Mouse (Mus musculus) subcutaneous adipose tissue, adult 2 months (tissue): Measurements from ENCODE around the gene 1110065P20Rik. TPM values are rescaled to one million over a fixed set of nuclear protein-coding genes. Genes with fewer than 3 reads are reported as not detected.

Source experiments
- polyA plus RNA-seq: library from polyadenylated mRNA; depleted of rRNA; stranded (reverse); fragments of >200 nt; gene quantifications from 2 replicates; pipeline ENCODE4 v1.2.3, GENCODE M21; 2012; ENCODE audit warnings: low replicate concordance; rRNA removed

Gene 1110065P20Rik
- 43.1 and 59.2 TPM in 2 replicates for polyA plus RNA-seq

DNA sequence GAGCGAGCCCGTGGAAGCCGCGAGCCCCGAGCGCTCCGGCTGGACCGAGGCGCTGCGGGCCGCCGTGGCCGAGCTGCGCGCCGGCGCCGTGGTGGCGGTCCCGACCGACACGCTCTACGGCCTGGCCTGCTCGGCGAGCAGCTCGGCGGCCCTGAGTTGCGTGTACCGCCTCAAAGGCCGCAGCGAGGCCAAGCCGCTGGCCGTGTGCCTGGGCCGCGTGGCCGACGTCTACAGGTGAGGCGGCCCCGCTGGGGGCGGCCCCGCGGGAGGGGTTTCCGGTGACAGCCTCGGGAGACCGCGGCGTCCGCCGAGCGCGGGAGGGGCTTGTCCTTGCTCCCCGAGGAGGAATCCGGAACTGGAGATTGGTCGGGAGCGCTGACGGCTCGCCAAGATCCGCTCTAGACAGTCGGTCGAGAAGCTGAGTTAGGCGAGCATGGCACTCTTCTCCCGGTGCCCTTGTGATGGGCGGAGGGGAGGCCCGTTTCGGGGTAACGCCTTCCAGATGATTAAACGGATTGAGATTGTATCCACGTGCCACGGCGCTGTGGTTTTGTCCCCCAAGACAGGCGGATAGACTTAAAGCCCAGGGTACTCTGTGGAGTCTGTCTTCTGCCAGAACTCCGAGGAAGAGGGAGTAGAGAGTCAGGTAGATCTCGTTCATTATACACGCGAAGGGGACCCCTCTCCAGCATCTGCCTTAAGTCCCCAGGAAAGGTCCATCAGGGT is at the start of gene 1110065P20Rik:
TSS of gene 1110065P20Rik (minus strand) at position 264 of the 726 bp plus-strand sequence.

DNA sequence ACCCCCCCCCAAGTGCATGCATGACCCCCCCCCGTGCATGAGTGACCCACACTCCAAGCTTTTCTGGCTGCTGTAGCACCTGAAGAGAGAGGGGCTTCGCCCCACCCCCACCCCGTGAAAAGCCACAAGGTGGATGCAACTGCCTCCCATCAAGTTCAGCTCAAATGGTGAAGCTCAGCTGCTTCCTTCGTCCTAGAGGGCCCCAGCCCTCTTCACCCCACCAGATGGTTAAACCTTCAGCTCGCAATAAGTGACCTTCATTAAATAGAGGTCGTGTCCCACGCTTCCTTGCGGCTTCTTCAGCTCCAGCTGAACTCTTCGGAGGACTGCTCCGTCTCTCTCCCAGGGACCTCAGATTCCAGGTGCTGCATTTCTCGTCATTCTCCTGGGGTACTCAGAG is 29.6 kb upstream of the 1110065P20Rik start, which contains the start of gene Epha10:
TSS of gene Epha10 (plus strand) at position 301 of the 400 bp plus-strand sequence.

DNA sequence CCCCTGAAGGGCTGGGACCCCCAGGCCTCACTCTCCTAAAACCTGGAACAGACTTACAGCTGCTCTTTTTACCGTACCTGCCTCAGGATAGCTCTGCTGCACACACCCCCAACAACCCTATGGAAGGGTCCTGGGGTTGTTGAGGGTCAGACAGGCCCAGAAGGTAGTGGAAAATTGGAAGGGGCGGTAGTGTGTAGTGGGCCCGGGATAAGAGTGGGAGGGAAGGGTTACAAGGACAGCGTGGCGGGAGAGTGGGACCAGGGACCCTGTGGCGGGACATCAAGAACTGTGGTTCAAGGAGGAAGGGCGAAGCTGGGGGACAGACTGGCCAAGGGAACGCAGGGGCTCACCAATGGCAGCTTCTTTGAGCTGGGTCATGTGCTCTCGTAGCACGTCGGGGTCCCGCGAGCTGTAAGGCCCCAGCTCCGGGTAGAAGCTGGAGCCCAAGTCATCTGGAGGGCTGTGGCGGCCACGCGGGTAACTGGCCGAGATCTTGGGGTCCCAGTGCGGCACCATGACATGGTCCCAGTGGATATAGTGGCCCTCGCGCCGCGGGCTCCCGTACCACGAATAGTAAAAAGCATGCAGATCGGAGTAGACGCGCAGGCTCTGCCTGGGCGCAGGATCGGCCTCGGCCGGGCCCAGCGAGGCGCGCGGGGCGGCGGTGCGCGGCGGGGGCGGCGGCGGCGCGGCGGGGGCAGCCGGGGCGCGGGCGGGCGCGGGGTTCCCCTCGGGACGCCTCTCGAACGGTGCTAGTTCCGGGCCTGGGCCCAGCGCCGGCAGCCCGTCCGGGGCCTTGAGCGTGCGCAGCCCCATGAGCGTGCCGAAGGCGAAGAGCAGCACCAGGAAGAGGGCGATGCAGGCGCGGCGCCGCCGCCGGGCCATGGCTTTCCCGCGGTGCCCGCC is 10.5 kb upstream of the 1110065P20Rik start, which contains the start of gene Maneal:
TSS of gene Maneal (minus strand) at position 889 of the 906 bp plus-strand sequence.

DNA sequence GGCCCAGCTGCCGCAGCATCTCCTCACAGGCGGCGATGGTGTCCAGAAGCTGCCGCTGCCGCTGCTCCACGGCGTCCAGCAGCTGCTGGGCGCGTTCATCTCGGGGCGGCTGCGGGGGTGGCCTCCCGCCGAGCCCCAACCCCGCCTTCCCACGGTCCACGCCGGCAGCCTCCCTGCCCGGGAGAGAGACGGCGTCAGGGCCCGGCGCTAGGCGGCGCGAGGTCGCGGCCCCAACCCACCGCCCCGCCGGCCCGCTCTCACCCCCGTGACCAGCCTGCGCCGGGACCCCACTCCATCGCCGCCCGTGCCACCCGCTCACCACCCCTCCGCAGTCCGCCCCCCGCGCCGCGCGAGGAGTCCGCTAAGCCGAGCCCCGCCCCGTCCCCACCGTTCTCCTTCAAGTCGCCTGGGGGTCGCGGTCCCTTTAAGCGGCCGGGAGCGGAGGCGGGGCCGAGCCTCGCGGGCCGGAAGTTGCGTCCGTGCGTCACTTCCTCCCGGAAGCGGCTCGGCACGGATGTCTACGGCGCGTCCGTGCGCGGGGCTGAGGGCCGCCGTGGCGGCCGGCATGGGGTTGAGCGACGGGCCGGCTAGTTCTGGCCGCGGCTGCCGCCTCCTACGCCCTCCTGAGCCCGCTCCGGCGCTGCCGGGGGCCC is 609 bp downstream of the 1110065P20Rik start, which contains the start of gene Yrdc:
TSS of gene Yrdc (plus strand) at position 419 of the 653 bp plus-strand sequence.

DNA sequence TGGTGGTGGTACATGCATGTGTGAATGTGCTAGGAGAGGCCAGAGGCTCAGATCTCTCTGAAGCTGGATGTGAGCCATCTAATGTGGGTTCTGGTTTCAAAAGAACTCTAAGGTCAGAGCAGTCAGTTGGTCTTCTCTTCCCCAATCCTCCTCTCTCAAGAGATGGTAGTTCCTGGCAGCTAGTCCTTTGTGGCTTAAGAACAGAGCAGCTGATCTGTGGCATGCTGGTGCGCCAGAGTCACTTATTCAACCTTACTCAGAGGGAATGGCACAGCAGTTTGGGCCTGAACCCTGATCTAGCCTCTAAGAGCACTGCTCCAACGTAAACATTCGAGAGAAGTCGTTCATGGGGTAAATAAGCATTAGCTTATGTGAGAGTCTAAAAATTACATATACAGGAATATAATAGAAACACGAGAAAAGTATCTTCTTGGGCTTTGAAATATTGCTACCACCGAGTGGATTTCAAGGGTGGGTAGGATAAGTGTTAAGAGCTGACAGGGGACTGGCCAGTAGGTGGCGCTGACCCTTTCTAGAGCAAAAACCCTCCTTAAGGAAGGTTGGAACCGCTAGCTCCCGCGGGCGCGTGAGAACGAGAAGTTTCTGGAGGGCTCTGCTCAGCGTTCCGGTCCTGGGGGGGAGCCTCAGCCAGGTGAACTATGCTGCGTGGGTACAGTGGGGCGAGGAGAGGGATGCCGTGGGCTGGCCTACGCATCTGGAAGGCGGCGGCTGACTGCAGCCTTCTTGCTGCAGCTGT is 49.3 kb downstream of the 1110065P20Rik start, which contains the start of gene Mtf1:
TSS of gene Mtf1 (plus strand) at position 553 of the 757 bp plus-strand sequence.

Other genes starting within 250 kb of the 1110065P20Rik start
- not detected in 2 replicates for gene 3100002H09Rik, start 240.4 kb downstream of the 1110065P20Rik start, polyA plus RNA-seq
- gene Pou3f1, start 194.4 kb downstream of the 1110065P20Rik start, polyA plus RNA-seq: 0.08 and 0.10 TPM in 2 replicates
- 5.7 and 7.9 TPM in 2 replicates for gene Utp11, start 157.6 kb downstream of the 1110065P20Rik start, polyA plus RNA-seq
- gene Fhl3, start 150.5 kb downstream of the 1110065P20Rik start, polyA plus RNA-seq: 10.4 and 24.3 TPM in 2 replicates
- gene Sf3a3, start 136.4 kb downstream of the 1110065P20Rik start, polyA plus RNA-seq: 10.4 and 20.9 TPM in 2 replicates
- gene Inpp5b, start 109.3 kb downstream of the 1110065P20Rik start, polyA plus RNA-seq: 34.5 and 37.7 TPM in 2 replicates
- 5.5 and 7.6 TPM in 2 replicates for gene Mtf1, start 49.1 kb downstream of the 1110065P20Rik start, polyA plus RNA-seq
- 29.5 and 40.0 TPM in 2 replicates for gene Yrdc, start 517 bp downstream of the 1110065P20Rik start, polyA plus RNA-seq
- gene Maneal, start 11.0 kb upstream of the 1110065P20Rik start, polyA plus RNA-seq: 0.42 and 0.64 TPM in 2 replicates
- not detected in 2 replicates for gene Epha10, start 29.7 kb upstream of the 1110065P20Rik start, polyA plus RNA-seq
- 12.8 and 22.6 TPM in 2 replicates for gene 9930104L06Rik, start 85.9 kb upstream of the 1110065P20Rik start, polyA plus RNA-seq
- gene Cdca8, start 88.1 kb upstream of the 1110065P20Rik start, polyA plus RNA-seq: 2.0 and 11.9 TPM in 2 replicates
- 14.3 and 55.1 TPM in 2 replicates for gene Rspo1, start 135.2 kb upstream of the 1110065P20Rik start, polyA plus RNA-seq
- gene Gnl2, start 165.4 kb upstream of the 1110065P20Rik start, polyA plus RNA-seq: 22.1 and 37.0 TPM in 2 replicates
- 0.09 TPM in 1 of 2 replicates, not detected in the other for gene Dnali1, start 214.5 kb upstream of the 1110065P20Rik start, polyA plus RNA-seq
- gene Snip1, start 215.5 kb upstream of the 1110065P20Rik start, polyA plus RNA-seq: 6.0 and 12.0 TPM in 2 replicates
- gene Meaf6, start 233.9 kb upstream of the 1110065P20Rik start, polyA plus RNA-seq: 13.1 and 18.7 TPM in 2 replicates